Mouse (Mus musculus) R1 (cell line): ENCODE data around the gene Bak1.
A peak's percentile ranks its signal among the peaks of the same experiment; 100 is the strongest.

Experiments
- DNase-seq: peaks from one replicate; pipeline ENCODE4 v3.0.0-alpha.2; 2018; ENCODE audit warnings: low read depth, low spot score

Gene Bak1

GRCm38 (mm10) chr17:27021076-27021475 is 7.7 kb downstream of the Bak1 start:
- no peak for DNase-seq

- DNase-seq: no peak
These were observed 10.1 kb downstream of the Bak1 start for GRCm38 (mm10) chr17:27018555-27019196.

DNA sequence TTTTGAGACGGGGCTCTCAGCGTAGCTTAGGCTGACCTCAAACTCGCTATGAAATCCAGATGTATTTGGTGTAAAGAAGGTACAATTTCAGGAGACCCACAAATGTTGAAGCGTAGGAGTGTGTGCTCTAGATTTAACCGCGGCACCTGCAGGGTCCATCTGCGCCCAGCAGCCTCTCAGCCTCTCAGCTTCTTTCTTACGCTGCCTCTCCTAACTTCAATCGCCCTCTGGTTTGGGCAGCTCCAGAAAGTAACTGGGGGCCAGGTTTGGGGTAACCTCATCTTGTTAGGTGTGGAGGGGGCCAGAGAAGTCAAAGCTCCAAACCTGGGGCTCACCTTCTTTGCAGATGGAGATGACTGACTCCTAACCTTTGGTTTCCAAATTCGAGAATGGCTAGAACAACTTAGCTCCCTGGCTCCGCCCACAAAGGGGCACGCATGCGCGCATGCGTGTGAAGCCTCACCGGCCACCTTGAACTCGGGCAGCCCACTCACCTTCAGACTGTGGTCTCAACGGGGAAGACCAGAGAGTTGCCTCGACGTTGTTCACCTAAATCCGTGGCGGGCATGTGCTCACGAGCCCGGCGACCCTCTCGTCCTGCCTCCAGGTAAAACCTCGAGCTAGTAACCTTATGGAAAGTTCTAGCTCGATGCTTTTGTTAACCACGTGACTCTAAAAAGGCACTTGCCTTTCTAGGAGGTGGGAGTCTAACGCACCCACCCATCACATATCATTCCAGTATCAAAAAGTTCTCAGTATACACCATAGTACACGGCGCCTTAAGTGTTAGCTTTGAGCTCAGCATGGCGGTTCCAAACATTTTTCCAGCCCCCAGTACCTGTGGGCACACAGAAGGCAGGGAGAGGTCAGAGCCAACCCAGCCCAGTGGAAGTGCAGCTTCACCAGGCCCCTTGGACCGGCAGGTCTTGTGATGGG is 11.0 kb downstream of the Bak1 start:
- DNase-seq: peak; percentile 94

GRCm38 (mm10) chr17:27012909-27013308 is 15.9 kb downstream of the Bak1 start:
- DNase-seq: no peak

DNA sequence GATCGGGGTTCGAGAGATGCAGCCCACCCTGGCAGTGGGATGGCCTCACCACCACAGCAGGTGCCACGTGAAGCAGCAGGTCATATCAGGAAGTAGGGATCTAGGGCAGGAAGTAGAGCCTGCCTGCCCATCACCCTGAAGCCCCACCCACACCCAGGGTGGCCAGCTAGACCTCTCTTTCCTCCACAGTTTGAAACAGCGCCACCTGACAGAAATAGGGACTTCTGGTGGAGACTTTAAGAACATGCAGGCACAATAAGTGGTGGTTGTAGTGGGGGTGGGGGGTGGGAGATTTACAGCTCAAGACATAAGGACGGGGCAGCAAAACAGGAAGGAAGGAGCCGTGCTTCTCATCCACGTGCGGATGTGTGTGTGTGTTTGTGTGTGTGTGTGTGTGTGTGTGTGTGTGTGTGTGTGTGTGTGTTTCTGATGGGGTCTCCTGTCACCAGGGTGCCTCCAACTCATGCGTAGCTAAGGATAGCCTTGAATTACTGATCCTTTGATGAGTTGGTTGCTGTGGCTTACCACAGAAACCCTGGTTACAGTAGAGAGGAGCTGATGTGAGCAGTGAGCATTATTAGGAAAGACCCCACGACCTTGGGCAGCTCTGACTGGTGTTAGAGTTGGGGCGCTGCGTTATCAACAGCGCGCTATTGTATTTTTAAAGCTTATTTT is 16.7 kb downstream of the Bak1 start:
- DNase-seq: peak; percentile 88

- DNase-seq: no peak
These were observed 17.6 kb downstream of the Bak1 start for GRCm38 (mm10) chr17:27011167-27011566.

DNA sequence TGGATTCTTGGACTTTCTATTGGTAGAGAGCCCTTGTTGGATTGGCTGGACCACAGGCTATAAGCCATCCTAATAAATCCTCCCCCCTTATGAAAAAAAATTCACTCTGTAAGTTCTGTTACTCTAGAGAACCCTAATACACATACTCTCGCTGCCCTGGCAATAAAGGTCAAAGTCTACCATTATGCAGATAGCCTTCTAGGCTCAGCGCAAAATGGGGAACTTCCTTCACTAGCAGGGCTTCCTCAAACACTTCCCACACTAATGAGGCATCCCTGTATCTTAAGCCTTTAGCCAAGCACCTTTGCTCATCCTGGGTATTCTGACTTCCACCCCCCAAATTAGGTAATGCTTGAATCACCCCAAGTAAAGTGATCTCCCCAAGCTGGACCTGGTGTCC is 20.5 kb downstream of the Bak1 start:
- no peak for DNase-seq

GRCm38 (mm10) chr17:27005644-27006043 is 23.2 kb downstream of the Bak1 start:
- no peak for DNase-seq

- DNase-seq: peak; percentile 39
These were observed 23.8 kb downstream of the Bak1 start for GRCm38 (mm10) chr17:27004903-27005485.

DNA sequence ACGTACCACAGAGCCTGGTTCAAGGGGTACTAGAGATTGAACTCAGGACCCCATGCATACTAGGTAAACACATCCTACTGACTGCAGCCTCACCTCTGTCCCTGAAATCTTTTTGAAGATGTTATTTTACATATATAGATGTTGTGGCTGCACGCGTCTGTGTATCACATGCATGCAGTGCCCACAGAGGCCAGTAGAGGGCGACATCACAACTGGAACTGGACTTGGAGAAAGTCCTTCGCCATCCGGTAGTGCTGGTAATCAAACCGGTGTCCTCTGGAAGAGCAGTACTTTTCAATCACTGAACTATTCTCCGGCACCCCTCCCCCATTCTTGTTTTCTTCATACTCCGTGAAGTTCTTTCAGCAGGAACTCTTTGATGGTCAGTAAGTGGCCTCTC is 24.4 kb downstream of the Bak1 start:
- peak; percentile 88 for DNase-seq

GRCm38 (mm10) chr17:27001889-27002288 is 26.9 kb downstream of the Bak1 start:
- peak; percentile 79 for DNase-seq

GRCm38 (mm10) chr17:27001151-27001550 is 27.7 kb downstream of the Bak1 start:
- DNase-seq: peak; percentile 92

DNA sequence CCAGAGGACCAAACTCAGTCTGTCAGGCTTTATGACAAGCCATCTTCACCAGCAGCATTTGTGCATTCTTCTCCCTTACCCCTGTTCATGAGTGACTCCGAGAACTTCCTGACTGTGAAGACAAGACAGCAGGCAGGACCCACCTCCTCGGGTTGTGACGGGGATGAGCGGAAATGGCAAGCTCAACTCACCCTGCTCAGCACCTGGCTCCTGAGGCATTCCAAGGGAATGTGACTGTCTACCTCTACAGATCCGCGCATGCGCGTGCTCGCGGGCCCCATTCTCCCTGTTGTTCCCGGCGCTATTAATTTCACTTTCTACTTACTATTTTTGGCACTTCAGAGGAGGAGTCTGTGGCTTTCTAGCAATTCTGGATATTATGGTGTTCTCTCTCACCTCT is 28.8 kb downstream of the Bak1 start:
- DNase-seq: peak; percentile 71

- DNase-seq: no peak
These were observed 30.5 kb downstream of the Bak1 start for GRCm38 (mm10) chr17:26998283-26998682.

DNA sequence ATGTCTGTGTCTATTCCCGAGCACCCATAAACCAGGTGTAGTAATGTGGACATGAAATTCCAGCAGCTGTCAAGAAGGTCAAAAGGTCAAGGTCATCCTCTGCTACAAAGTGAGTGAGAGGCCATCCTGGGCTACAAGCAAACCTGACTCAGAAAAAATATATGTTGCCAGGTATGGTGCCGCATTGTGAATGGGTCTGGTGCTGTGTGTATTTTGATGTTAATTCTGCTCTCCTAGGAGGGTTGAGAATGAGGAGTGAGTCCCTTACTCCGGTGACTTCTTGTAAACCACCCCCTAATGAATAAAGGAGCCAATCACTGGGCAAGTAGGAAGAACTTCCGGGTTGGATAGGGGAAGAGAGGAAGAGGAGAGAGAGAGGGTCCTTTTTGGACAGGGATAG is 31.1 kb downstream of the Bak1 start:
- peak; percentile 95 for DNase-seq

DNA sequence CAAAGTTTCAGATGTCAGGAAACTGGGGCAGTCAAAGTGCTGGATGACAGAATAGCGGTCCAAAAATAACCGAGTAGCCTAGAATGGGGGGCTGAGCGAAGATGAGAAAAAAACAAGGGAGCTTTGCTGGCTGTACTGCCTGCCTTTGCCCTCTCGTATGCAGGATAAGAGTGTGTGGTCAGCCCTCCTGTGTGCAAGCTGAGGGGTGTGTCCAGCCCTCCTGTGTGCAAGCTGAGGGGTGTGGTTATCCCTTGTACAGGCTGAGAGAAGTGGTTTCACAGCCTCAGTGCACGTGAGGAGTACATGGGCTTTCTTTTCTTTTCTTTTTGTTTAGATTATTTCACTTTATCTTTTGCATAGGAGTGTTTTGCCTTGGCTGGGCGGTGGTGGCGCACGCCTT is 33.2 kb downstream of the Bak1 start:
- DNase-seq: peak; percentile 67

DNA sequence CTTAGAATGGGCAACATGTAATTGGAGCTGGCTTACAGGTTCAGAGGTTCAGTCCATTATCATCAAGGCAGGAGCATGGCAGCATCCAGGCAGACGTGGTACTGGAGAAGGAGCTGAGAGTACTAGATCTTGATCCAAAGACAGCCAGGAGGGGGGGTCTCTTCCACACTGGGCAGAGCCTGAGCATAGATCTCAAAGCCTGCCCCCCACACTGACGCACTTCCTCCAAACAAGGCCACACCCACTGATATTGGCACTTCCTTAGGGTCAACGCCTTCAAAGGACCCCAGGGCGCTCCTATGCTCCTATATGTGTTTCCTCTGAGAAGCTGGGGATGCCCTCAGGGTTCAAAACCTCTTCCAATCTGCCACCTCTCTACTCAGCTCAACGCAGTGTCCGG is 33.8 kb downstream of the Bak1 start:
- DNase-seq: peak; percentile 60

DNA sequence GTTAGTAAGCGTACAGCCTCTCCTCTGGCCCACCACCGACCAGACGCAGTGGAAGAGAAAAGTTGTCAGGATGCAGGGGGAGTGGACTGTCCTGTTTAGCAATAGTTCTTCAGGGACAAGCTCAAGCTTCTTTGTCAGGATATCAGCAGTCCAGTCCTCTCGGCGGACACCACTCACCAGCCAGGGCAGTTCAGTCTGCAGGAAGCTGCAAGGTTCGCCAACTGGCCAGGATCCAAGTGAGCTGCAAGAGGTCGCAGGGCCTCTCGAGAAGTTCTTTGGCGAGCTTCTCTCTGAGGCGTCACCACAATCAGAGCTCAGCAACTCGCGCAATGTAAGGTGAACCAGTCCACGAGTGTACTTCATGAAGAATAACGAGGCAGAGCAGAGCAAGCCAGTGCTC is 34.4 kb downstream of the Bak1 start:
- no peak for DNase-seq

DNA sequence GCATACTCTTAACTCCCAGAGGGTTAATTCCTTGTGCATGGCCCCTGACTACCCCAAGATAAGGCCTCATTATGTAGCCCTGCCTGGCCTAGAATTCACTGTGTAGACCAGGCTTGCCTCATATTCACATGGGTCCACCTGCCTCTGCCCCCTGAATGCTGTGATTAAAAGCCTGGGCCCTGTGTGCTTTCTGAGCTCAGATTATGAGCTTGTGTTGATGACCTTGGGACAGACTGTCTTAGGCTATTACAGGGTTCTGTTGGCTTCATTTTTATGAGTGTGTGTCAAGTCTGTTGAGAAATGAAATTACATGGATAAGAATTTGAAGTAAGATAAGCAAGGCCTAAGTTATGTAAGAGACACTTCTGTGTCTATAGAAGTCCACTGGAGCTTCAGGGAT is 38.3 kb downstream of the Bak1 start:
- DNase-seq: no peak

DNA sequence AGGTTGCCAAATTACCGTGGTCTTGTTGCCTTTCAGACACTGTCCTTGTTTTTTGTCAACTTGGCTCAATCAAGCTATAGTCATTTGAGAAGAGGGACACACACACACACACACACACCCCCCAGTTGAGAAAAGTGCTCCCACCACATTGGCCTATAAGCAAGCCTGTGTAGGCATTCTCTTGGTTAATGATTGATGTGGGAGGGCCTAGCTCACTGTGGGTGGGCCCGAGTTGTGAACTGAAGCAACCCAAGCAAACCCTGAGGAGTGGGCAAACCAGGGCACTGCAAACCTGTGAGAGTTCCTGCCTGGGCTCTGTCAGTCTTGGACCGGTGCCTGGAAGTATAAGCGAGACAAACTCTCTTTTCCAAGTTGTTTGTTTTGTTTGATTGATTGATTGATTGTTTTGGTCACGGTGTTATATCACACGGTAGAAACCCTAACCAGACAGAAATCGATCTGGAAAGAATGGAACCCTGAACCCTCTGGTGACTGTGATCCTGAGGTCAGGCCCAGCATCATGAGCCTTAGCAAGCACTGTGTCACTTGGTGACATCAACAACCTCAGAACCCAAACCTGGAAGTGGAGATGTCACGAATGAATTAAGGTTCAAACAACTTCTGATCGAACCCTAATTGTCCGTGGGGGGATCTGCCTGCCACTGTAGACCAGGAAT is 43.2 kb downstream of the Bak1 start:
- DNase-seq: no peak

GRCm38 (mm10) chr17:26983382-26983781 is 45.4 kb downstream of the Bak1 start:
- DNase-seq: no peak
